Mouse (Mus musculus): ENCODE measurements at regions not wholly inside any gene's neighbourhood (a gene's known extent, or its start where the extent isn't known, plus 50 kb on each side); places are given as distances from the start of the nearest gene placed in this dataset.
"Not testable (repeated sequence)": the region's sequence is repeated elsewhere in the genome, so short reads cannot be mapped to it uniquely, and the experiment has no call there.

GRCm38 (mm10) chr10:111354607-111355006, 56.1 kb downstream of the Bbs10 start:
- Histone ChIP-seq H3K4me2 (replicated peaks; ENCODE audit: low read depth, low read length) (no peak overlapping the region), H3K27ac (ENCODE audit: low read depth, low read length) (no peak overlapping the region), H3K4me3 (ENCODE audit: low read depth, low read length) (no peak overlapping the region), H3K9me3 (ENCODE audit: control insufficient read depth, low read length) (no peaks in the 10 kb centered on the region), H3K36me3 (ENCODE audit: control insufficient read depth, insufficient read depth, low read length) (no peaks in the 10 kb centered on the region), H3K4me1 (replicated peaks; ENCODE audit: control insufficient read depth, insufficient read depth, low read length) (no peaks in the 10 kb centered on the region), H3K9ac (ENCODE audit: low read depth, low read length) (no peak overlapping the region), H3K27me3 (ENCODE audit: control insufficient read depth, insufficient read depth, low read length) (no peaks in the 10 kb centered on the region)
- DNase-seq (ENCODE audit: low spot score) (peak; percentile 16), ATAC-seq (ENCODE audit: low FRiP score) (no peak)
- 59% methylated on average over 8 of the region's 8 CpGs for WGBS

- not testable (repeated sequence) for ATAC-seq (ENCODE audit: low FRiP score); H3K27ac ChIP-seq (ENCODE audit: low read depth, low read length); H3K9ac ChIP-seq (ENCODE audit: low read depth, low read length); H3K9me3 ChIP-seq (ENCODE audit: control insufficient read depth, low read length); H3K27me3 ChIP-seq (ENCODE audit: control insufficient read depth, insufficient read depth, low read length); H3K4me2 ChIP-seq (replicated peaks; ENCODE audit: low read depth, low read length); DNase-seq (ENCODE audit: low spot score); H3K4me3 ChIP-seq (ENCODE audit: low read depth, low read length); H3K4me1 ChIP-seq (replicated peaks; ENCODE audit: control insufficient read depth, insufficient read depth, low read length); H3K36me3 ChIP-seq (ENCODE audit: control insufficient read depth, insufficient read depth, low read length)
- WGBS: 80% methylated on average over 1 of the region's 1 CpGs
These were observed 59.9 kb downstream of the Bbs10 start for GRCm38 (mm10) chr10:111358340-111358739.

GRCm38 (mm10) chr10:111361749-111362435, 63.4 kb downstream of the Bbs10 start:
- Histone ChIP-seq H3K27ac (ENCODE audit: low read depth, low read length) (no peak overlapping the region), H3K4me2 (replicated peaks; ENCODE audit: low read depth, low read length) (no peak overlapping the region), H3K9me3 (ENCODE audit: control insufficient read depth, low read length) (no peaks in the 10 kb centered on the region), H3K4me3 (ENCODE audit: low read depth, low read length) (no peak overlapping the region), H3K9ac (ENCODE audit: low read depth, low read length) (no peak overlapping the region), H3K27me3 (ENCODE audit: control insufficient read depth, insufficient read depth, low read length) (no peaks in the 10 kb centered on the region), H3K36me3 (ENCODE audit: control insufficient read depth, insufficient read depth, low read length) (no peaks in the 10 kb centered on the region), H3K4me1 (replicated peaks; ENCODE audit: control insufficient read depth, insufficient read depth, low read length) (no peaks in the 10 kb centered on the region)
- DNase-seq (ENCODE audit: low spot score) (no peak), ATAC-seq (ENCODE audit: low FRiP score) (no peak)
- 90% methylated on average over 17 of the region's 18 CpGs for WGBS

- H3K36me3 ChIP-seq (ENCODE audit: control insufficient read depth, insufficient read depth, low read length): no peaks in the 10 kb centered on the region
- DNase-seq (ENCODE audit: low spot score): peak; percentile 5
- no peaks in the 10 kb centered on the region for H3K27me3 ChIP-seq (ENCODE audit: control insufficient read depth, insufficient read depth, low read length)
- no peak overlapping the region for H3K4me3 ChIP-seq (ENCODE audit: low read depth, low read length)
- H3K9me3 ChIP-seq (ENCODE audit: control insufficient read depth, low read length): no peaks in the 10 kb centered on the region
- WGBS: 37% methylated on average over 14 of the region's 14 CpGs
- H3K9ac ChIP-seq (ENCODE audit: low read depth, low read length): no peak overlapping the region
- H3K27ac ChIP-seq (ENCODE audit: low read depth, low read length): no peak overlapping the region
- H3K4me1 ChIP-seq (replicated peaks; ENCODE audit: control insufficient read depth, insufficient read depth, low read length): no peaks in the 10 kb centered on the region
- 0 out of 2 replicates have a peak, but pooled peaks have one; percentile 30 for ATAC-seq (ENCODE audit: low FRiP score)
- H3K4me2 ChIP-seq (replicated peaks; ENCODE audit: low read depth, low read length): no peak overlapping the region
These were observed 65.5 kb downstream of the Bbs10 start for GRCm38 (mm10) chr10:111363729-111364617.

GRCm38 (mm10) chr10:111365011-111365410, 66.5 kb downstream of the Bbs10 start:
- peak; percentile 3 for DNase-seq (ENCODE audit: low spot score)
- Histone ChIP-seq H3K9me3 (ENCODE audit: control insufficient read depth, low read length) (no peaks in the 10 kb centered on the region), H3K27me3 (ENCODE audit: control insufficient read depth, insufficient read depth, low read length) (no peaks in the 10 kb centered on the region), H3K4me1 (replicated peaks; ENCODE audit: control insufficient read depth, insufficient read depth, low read length) (no peaks in the 10 kb centered on the region), H3K9ac (ENCODE audit: low read depth, low read length) (no peak overlapping the region), H3K4me3 (ENCODE audit: low read depth, low read length) (no peak overlapping the region), H3K27ac (ENCODE audit: low read depth, low read length) (no peak overlapping the region), H3K36me3 (ENCODE audit: control insufficient read depth, insufficient read depth, low read length) (no peaks in the 10 kb centered on the region), H3K4me2 (replicated peaks; ENCODE audit: low read depth, low read length) (no peak overlapping the region)
- no peak for ATAC-seq (ENCODE audit: low FRiP score)
- 83% methylated on average over 5 of the region's 5 CpGs for WGBS

GRCm38 (mm10) chr10:111369046-111369445, 70.6 kb downstream of the Bbs10 start:
- 84% methylated on average over 3 of the region's 3 CpGs for WGBS
- not testable (repeated sequence) for H3K4me3 ChIP-seq (ENCODE audit: low read depth, low read length); H3K27ac ChIP-seq (ENCODE audit: low read depth, low read length)

GRCm38 (mm10) chr10:111378047-111378618, 79.7 kb downstream of the Bbs10 start:
- WGBS: 61% methylated on average over 11 of the region's 11 CpGs
- no peak for DNase-seq (ENCODE audit: low spot score)
- Histone ChIP-seq H3K9me3 (ENCODE audit: control insufficient read depth, low read length) (no peaks in the 10 kb centered on the region), H3K4me1 (replicated peaks; ENCODE audit: control insufficient read depth, insufficient read depth, low read length) (no peaks in the 10 kb centered on the region), H3K4me2 (replicated peaks; ENCODE audit: low read depth, low read length) (no peak overlapping the region), H3K27me3 (ENCODE audit: control insufficient read depth, insufficient read depth, low read length) (no peaks in the 10 kb centered on the region), H3K4me3 (ENCODE audit: low read depth, low read length) (no peak overlapping the region), H3K9ac (ENCODE audit: low read depth, low read length) (no peak overlapping the region), H3K27ac (ENCODE audit: low read depth, low read length) (no peak overlapping the region), H3K36me3 (ENCODE audit: control insufficient read depth, insufficient read depth, low read length) (no peaks in the 10 kb centered on the region)
- ATAC-seq (ENCODE audit: low FRiP score): no peak

More at GRCm38 (mm10) chr10:111369046-111369445, 70.6 kb downstream of the Bbs10 start:
- not testable (repeated sequence) for H3K9me3 ChIP-seq (ENCODE audit: control insufficient read depth, low read length); DNase-seq (ENCODE audit: low spot score); ATAC-seq (ENCODE audit: low FRiP score); H3K27me3 ChIP-seq (ENCODE audit: control insufficient read depth, insufficient read depth, low read length); H3K36me3 ChIP-seq (ENCODE audit: control insufficient read depth, insufficient read depth, low read length); H3K9ac ChIP-seq (ENCODE audit: low read depth, low read length); H3K4me2 ChIP-seq (replicated peaks; ENCODE audit: low read depth, low read length); H3K4me1 ChIP-seq (replicated peaks; ENCODE audit: control insufficient read depth, insufficient read depth, low read length)

- ATAC-seq (ENCODE audit: low FRiP score) (peak; percentile 47; the same call in 1 of the 2 replicates), DNase-seq (ENCODE audit: low spot score) (peak; percentile 15)
- Histone ChIP-seq H3K27ac (ENCODE audit: low read depth, low read length) (no peak overlapping the region), H3K4me2 (replicated peaks; ENCODE audit: low read depth, low read length) (no peak overlapping the region), H3K9ac (ENCODE audit: low read depth, low read length) (no peak overlapping the region), H3K27me3 (ENCODE audit: control insufficient read depth, insufficient read depth, low read length) (no peaks in the 10 kb centered on the region), H3K9me3 (ENCODE audit: control insufficient read depth, low read length) (no peaks in the 10 kb centered on the region), H3K4me1 (replicated peaks; ENCODE audit: control insufficient read depth, insufficient read depth, low read length) (no peaks in the 10 kb centered on the region), H3K4me3 (ENCODE audit: low read depth, low read length) (no peak overlapping the region), H3K36me3 (ENCODE audit: control insufficient read depth, insufficient read depth, low read length) (no peaks in the 10 kb centered on the region)
- 72% methylated on average over 15 of the region's 15 CpGs for WGBS
These were observed 83.2 kb downstream of the Bbs10 start for GRCm38 (mm10) chr10:111381689-111382088.
